Comparison of ENCODE assay signal across 9 mouse cellular contexts in the genomic region with DNA sequence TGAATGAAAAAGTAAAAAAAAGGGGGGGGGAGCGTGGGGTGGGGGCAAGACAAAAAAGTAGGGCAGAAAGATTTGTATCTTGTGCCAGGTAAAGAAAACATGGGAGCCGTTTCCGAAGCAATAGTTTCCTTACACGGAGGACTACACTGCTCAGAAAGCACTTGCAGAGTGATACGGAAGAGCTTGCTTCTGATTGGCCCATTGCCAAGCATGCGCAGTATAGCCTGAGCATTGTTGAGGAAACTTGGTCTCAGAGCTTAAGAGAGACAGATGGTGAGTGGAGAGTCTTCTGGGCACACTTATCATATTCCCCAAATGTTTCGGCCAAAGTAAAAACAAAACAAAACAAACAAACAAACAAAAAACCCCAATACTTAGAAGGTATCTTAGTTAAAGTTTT.
DNase-seq lines count a peak whose midpoint lies in the region; ATAC-seq lines count a peak whose summit lies in the region.
"Had no signal": no experiment of that assay in that cellular context is flagged by ENCODE, and none has a peak within 500 bp of the region (broad histone marks: within the 10 kb centered on the region; RNA-seq: fewer than 3 reads in every experiment).

No protein-coding gene starts in this region.

- peak overlapping the region; percentile 25; the same call in 1 of the 2 replicates for H3K4me2 ChIP-seq in hindbrain, embryonic 15.5 days
- no peak overlapping the region for H3K4me2 ChIP-seq in hindbrain, embryonic 12.5 days (replicated peaks)
- peak overlapping the region; percentile 30; the same call in 1 of the 2 replicates for H3K4me2 ChIP-seq in intestine, embryonic 16.5 days (ENCODE audit: low read depth, low read length)
- H3K4me2 ChIP-seq: heart, embryonic 15.5 days; liver, embryonic 15.5 days had no signal

- no peak overlapping the region for H3K27ac ChIP-seq in hindbrain, embryonic 15.5 days (replicated peaks)
- no peak overlapping the region for H3K27ac ChIP-seq in hindbrain, embryonic 12.5 days
- no peak overlapping the region for H3K27ac ChIP-seq in intestine, embryonic 16.5 days (ENCODE audit: low read length)
- H3K27ac ChIP-seq: heart, embryonic 15.5 days; liver, embryonic 15.5 days had no signal

- H3K4me1 ChIP-seq in hindbrain, embryonic 15.5 days (replicated peaks): no peaks in the 10 kb centered on the region
- H3K4me1 ChIP-seq in hindbrain, embryonic 12.5 days: no peaks in the 10 kb centered on the region
- no peaks in the 10 kb centered on the region for H3K4me1 ChIP-seq in intestine, embryonic 16.5 days (ENCODE audit: control insufficient read depth, insufficient read depth, low read length)
- H3K4me1 ChIP-seq: heart, embryonic 15.5 days; liver, embryonic 15.5 days had no signal

- ATAC-seq in hindbrain, embryonic 15.5 days (ENCODE audit: low FRiP score, low read depth): peak; percentile 85; the same call in 1 of the 2 replicates
- ATAC-seq in hindbrain, embryonic 12.5 days (ENCODE audit: low FRiP score): no peak
- peak; percentile 66; the same call in 1 of the 2 replicates for ATAC-seq in intestine, embryonic 16.5 days
- no peak for ATAC-seq in monocyte, adult 5-6 weeks (replicated peaks; ENCODE audit: insufficient number of reproducible peaks, low FRiP score, low TSS enrichment, poor library complexity, severe bottlenecking)

- no peak overlapping the region for H3K4me3 ChIP-seq in hindbrain, embryonic 15.5 days
- no peak overlapping the region for H3K4me3 ChIP-seq in hindbrain, embryonic 12.5 days
- H3K4me3 ChIP-seq in intestine, embryonic 16.5 days (ENCODE audit: low read length): no peak overlapping the region
- H3K4me3 ChIP-seq: heart, embryonic 15.5 days; liver, embryonic 15.5 days had no signal

- no peaks in the 10 kb centered on the region for H3K9me3 ChIP-seq in hindbrain, embryonic 15.5 days
- no peaks in the 10 kb centered on the region for H3K9me3 ChIP-seq in hindbrain, embryonic 12.5 days (replicated peaks)
- no peaks in the 10 kb centered on the region for H3K9me3 ChIP-seq in intestine, embryonic 16.5 days (ENCODE audit: control insufficient read depth, low read length)
- H3K9me3 ChIP-seq: heart, embryonic 15.5 days; liver, embryonic 15.5 days had no signal

- peak; percentile 46 for DNase-seq in testis, postnatal 10 days (ENCODE audit: low spot score)
- DNase-seq in testis, postnatal 14 days (ENCODE audit: low spot score): no peak
- no peak for DNase-seq in gastrocnemius, adult 18-20 months (ENCODE audit: low spot score)

- WGBS in hindbrain, embryonic 15.5 days: 66% methylated on average over 7 of the region's 7 CpGs
- WGBS in hindbrain, embryonic 12.5 days: 77% methylated on average over 7 of the region's 7 CpGs
- 57% methylated on average over 7 of the region's 7 CpGs for WGBS in intestine, embryonic 16.5 days

- no peaks in the 10 kb centered on the region for H3K27me3 ChIP-seq in hindbrain, embryonic 15.5 days
- no peaks in the 10 kb centered on the region for H3K27me3 ChIP-seq in hindbrain, embryonic 12.5 days
- no peaks in the 10 kb centered on the region for H3K27me3 ChIP-seq in intestine, embryonic 16.5 days (replicated peaks; ENCODE audit: control insufficient read depth, insufficient read depth, low read length)
- H3K27me3 ChIP-seq: heart, embryonic 15.5 days; liver, embryonic 15.5 days had no signal

- no peaks in the 10 kb centered on the region for H3K36me3 ChIP-seq in hindbrain, embryonic 15.5 days
- no peaks in the 10 kb centered on the region for H3K36me3 ChIP-seq in hindbrain, embryonic 12.5 days
- no peaks in the 10 kb centered on the region for H3K36me3 ChIP-seq in intestine, embryonic 16.5 days (ENCODE audit: control insufficient read depth, insufficient read depth, low read length)
- H3K36me3 ChIP-seq: heart, embryonic 15.5 days; liver, embryonic 15.5 days had no signal

- H3K9ac ChIP-seq in hindbrain, embryonic 15.5 days: no peak overlapping the region
- H3K9ac ChIP-seq in hindbrain, embryonic 12.5 days: no peak overlapping the region
- no peak overlapping the region for H3K9ac ChIP-seq in intestine, embryonic 16.5 days (ENCODE audit: low read depth, low read length)
- H3K9ac ChIP-seq: heart, embryonic 15.5 days; liver, embryonic 15.5 days had no signal

Comparison
In these comparisons a context has a peak if more than half of its experiments do, and no peak if none do; other contexts are left out.
1. ATAC-seq: peak in hindbrain, embryonic 15.5 days (single experiment) and intestine, embryonic 16.5 days (single experiment); none in hindbrain, embryonic 12.5 days (single experiment) and monocyte, adult 5-6 weeks (single experiment).